Mouse (Mus musculus): ENCODE results near the gene Btn2a2. TPM values are rescaled to one million over a fixed set of nuclear protein-coding genes. Genes with fewer than 3 reads are reported as not detected.

Gene Btn2a2
- polyA plus RNA-seq, 1 experiment: 0.09 TPM

DNA sequence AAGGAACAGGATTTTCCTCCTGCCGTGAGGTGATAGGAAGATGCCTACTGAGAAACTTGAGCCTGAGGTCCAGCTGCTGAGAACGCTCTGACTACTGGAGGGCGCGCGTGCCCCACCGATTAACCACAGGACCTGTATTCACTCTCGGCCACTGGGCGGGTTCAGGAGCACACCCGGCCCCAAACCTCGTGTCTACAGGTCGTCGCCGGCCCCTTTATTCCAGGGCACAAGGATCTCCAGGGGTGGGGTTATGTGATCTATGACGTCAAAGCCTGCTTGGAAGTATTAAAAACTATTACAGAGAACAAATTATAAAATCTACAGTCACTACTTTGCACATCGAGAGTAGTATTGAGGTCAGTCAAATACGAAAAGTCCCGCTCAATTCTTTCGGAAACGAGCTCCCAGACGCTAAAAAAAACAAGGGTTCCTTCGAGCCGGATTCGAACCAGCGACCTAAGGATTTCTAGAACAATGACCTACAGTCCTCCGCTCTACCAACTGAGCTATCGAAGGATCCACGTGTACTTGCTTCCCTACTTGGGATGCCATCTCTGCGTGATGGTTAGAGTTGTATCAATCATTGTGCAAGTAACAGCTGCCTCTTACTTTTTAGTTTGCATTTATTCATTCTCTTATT, 56.0 kb downstream of the Btn2a2 start:
- under 1% methylated on average over 28 of the region's 28 CpGs for WGBS
- no peak for DNase-seq (ENCODE audit: low read depth, low spot score)

GRCm38 (mm10) chr13:23431351-23431771, 57.3 kb downstream of the Btn2a2 start:
- no peak for DNase-seq (ENCODE audit: low read depth, low spot score)
- WGBS: under 1% methylated on average over 15 of the region's 15 CpGs

- under 1% methylated on average over 17 of the region's 17 CpGs for WGBS
- DNase-seq (ENCODE audit: low read depth, low spot score): no peak
Measured at GRCm38 (mm10) chr13:23430734-23431133, 57.9 kb downstream of the Btn2a2 start.

DNA sequence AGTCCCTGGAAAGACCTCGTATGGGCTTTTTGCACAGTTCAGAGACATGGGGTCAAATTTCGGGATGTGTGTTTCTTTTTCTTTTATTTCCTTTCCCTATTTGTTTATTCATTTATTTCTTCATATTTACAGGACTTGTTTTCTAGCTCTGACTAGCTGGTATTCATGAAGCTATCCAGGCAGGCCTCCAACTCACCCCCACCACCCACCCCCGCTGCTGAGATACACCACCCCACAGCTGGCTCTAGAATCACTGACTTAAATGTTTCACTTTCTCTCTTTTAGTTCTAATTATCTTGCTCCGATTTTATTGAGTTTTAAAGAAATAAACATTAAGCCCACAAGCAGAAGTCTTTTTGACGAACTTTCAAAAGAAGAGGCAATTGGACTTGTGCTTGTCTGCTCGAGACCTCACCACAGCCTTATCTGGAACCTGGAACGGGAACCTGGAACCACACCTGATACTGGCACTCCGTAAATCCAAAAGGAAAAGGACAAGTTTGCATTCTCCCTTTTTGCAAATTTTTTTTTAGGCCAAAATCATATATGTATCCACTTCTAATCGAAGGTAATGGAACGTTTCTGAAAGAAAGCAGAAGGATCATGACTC, 58.8 kb downstream of the Btn2a2 start:
- 24% methylated on average over 10 of the region's 10 CpGs for WGBS
- no peak for DNase-seq (ENCODE audit: low read depth, low spot score)

DNA sequence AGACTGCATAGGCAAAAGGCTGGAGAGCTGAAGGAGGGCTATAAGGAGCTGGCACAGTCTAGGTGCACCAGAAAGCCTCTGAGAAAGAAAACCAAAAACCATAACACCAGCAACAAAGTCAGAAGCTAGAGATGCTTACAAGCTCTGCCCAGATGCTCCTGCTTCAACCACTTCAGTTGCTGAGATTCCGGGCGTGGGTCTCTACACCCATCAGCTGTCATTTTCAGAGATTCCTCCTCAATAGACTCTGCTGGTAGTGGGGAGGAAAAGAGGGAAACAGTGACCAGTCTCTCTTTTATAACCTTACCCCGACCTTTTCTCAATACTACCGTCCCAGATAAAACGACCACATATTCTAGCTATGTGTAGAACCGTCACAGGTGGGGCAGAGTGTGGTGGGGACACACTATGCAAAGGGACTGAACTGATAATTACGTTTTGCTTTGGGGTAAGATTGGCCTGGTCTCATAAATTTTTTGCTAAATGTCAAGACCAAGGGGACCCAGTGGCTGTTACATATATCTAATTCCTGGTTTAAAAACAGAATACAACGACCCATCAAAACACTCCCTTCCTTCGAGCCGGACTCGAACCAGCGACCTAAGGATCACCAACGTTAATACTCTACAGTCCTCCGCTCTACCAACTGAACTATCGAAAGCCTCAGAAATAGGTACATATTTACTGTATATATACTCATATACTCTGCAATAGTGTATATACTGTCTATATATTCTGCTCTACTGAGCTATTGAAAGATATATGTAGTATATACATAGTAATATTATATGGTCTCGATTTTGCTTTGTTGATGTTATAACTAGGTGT, 60.3 kb downstream of the Btn2a2 start:
- 76% methylated on average over 16 of the region's 16 CpGs for WGBS
- DNase-seq (ENCODE audit: low read depth, low spot score): no peak

Other genes with a start within 250 kb of the Btn2a2 start
- gene Vmn1r223, start 241.7 kb downstream of the Btn2a2 start, polyA plus RNA-seq (2012; rRNA removed): not detected in 2 replicates
- gene Zfp322a, start 119.6 kb downstream of the Btn2a2 start, polyA plus RNA-seq (2012; rRNA removed): 1.1 and 1.7 TPM in 2 replicates
- 2.9 and 3.1 TPM in 2 replicates for gene Abt1, start 65.0 kb downstream of the Btn2a2 start, polyA plus RNA-seq (2012; rRNA removed)
- gene Btn1a1, start 23.0 kb downstream of the Btn2a2 start, polyA plus RNA-seq (2012; rRNA removed): 0.07 and 0.17 TPM in 2 replicates
- gene Hist1h4h, start 42.2 kb upstream of the Btn2a2 start, polyA plus RNA-seq (2012; rRNA removed): 27.9 and 42.9 TPM in 2 replicates
- gene Hist1h2af, start 45.0 kb upstream of the Btn2a2 start, polyA plus RNA-seq (2012; rRNA removed): 64.4 and 250 TPM in 2 replicates
- gene Hist1h3g, start 46.6 kb upstream of the Btn2a2 start, polyA plus RNA-seq (2012; rRNA removed): 30.9 and 39.2 TPM in 2 replicates
- gene Hist1h2bh, start 54.5 kb upstream of the Btn2a2 start, polyA plus RNA-seq (2012; rRNA removed): 5.2 and 6.8 TPM in 2 replicates
- 5.9 and 7.1 TPM in 2 replicates for gene Hist1h3f, start 55.2 kb upstream of the Btn2a2 start, polyA plus RNA-seq (2012; rRNA removed)
- gene Hist1h4f, start 62.8 kb upstream of the Btn2a2 start, polyA plus RNA-seq (2012; rRNA removed): 27.0 and 31.0 TPM in 2 replicates
- gene Hist1h1d, start 64.4 kb upstream of the Btn2a2 start, polyA plus RNA-seq (2012; rRNA removed): 0.40 and 0.43 TPM in 2 replicates
- 29.4 and 30.0 TPM in 2 replicates for gene Hist1h3e, start 73.5 kb upstream of the Btn2a2 start, polyA plus RNA-seq (2012; rRNA removed)
- gene Hist1h2ae, start 82.4 kb upstream of the Btn2a2 start, polyA plus RNA-seq (2012; rRNA removed): 8.9 and 10.5 TPM in 2 replicates
- 29.0 and 42.0 TPM in 2 replicates for gene Hist1h2bg, start 82.5 kb upstream of the Btn2a2 start, polyA plus RNA-seq (2012; rRNA removed)
- 9.1 and 18.1 TPM in 2 replicates for gene Hist1h2bf, start 85.3 kb upstream of the Btn2a2 start, polyA plus RNA-seq (2012; rRNA removed)
- gene Hist1h2ad, start 85.5 kb upstream of the Btn2a2 start, polyA plus RNA-seq (2012; rRNA removed): 3.6 and 7.5 TPM in 2 replicates
- 9.5 and 13.9 TPM in 2 replicates for gene Hist1h3d, start 86.9 kb upstream of the Btn2a2 start, polyA plus RNA-seq (2012; rRNA removed)
- gene Hist1h4d, start 92.7 kb upstream of the Btn2a2 start, polyA plus RNA-seq (2012; rRNA removed): 13.6 and 13.7 TPM in 2 replicates
- 1.9 and 2.5 TPM in 2 replicates for gene Hist1h2be, start 132.3 kb upstream of the Btn2a2 start, polyA plus RNA-seq (2012; rRNA removed)
- gene Hist1h1e, start 133.7 kb upstream of the Btn2a2 start, polyA plus RNA-seq (2012; rRNA removed): 2.7 and 3.1 TPM in 2 replicates
- gene Hist1h2ac, start 195.1 kb upstream of the Btn2a2 start, polyA plus RNA-seq (2012; rRNA removed): 1.2 TPM in 2 replicates
- 279 and 296 TPM in 2 replicates for gene Hist1h2bc, start 195.3 kb upstream of the Btn2a2 start, polyA plus RNA-seq (2012; rRNA removed)
- not detected in 2 replicates for gene Hist1h1t, start 207.0 kb upstream of the Btn2a2 start, polyA plus RNA-seq (2012; rRNA removed)
- gene Hist1h4c, start 209.6 kb upstream of the Btn2a2 start, polyA plus RNA-seq (2012; rRNA removed): 16.9 and 21.6 TPM in 2 replicates
- gene Hfe, start 222.0 kb upstream of the Btn2a2 start, polyA plus RNA-seq (2012; rRNA removed): 6.3 and 7.7 TPM in 2 replicates
- 50.3 and 59.2 TPM in 2 replicates for gene Hist1h1c, start 250.0 kb upstream of the Btn2a2 start, polyA plus RNA-seq (2012; rRNA removed)